Mouse (Mus musculus) embryonic facial prominence, embryonic 12.5 days (tissue): ENCODE measurements around the gene Olfr521. TPM values are rescaled to one million over a fixed set of nuclear protein-coding genes. Genes with fewer than 3 reads are reported as not detected.
"Not testable (repeated sequence)": the region's sequence is repeated elsewhere in the genome, so short reads cannot be mapped to it uniquely, and the experiment has no call there.

Source experiments
- ATAC-seq: fragments of 200-750 bp; cut with Nextera tagmentation; 2 replicates; pipeline ENCODE4 v1.8.0; 2017; ENCODE audit not compliant: insufficient number of reproducible peaks, insufficient read depth, low FRiP score, low TSS enrichment
- H3K27ac ChIP-seq: fragments of 300-500 bp; sonication (generic); 2 replicates; pipeline ENCODE4 v1.5.1; 2016; ENCODE audit warnings: mild to moderate bottlenecking
- H3K27me3 ChIP-seq: fragments of 300-500 bp; sonication (generic); 2 replicates; pipeline ENCODE4 v1.6.1; 2016; ENCODE audit warnings: mild to moderate bottlenecking, moderate library complexity
- H3K36me3 ChIP-seq: fragments of 300-500 bp; sonication (generic); 2 replicates; pipeline ENCODE4 v1.6.1; 2016; ENCODE audit warnings: mild to moderate bottlenecking
- H3K4me1 ChIP-seq: fragments of 300-500 bp; sonication (generic); 2 replicates; pipeline ENCODE4 v1.6.1; 2016
- H3K4me2 ChIP-seq: fragments of 300-500 bp; sonication (generic); replicated peaks from 2 replicates; pipeline ENCODE4 v1.6.1; 2016; ENCODE audit warnings: mild to moderate bottlenecking, moderate library complexity
- H3K4me3 ChIP-seq: fragments of 300-500 bp; sonication (generic); 2 replicates; pipeline ENCODE4 v1.5.1; 2016; ENCODE audit warnings: mild to moderate bottlenecking
- H3K9ac ChIP-seq: fragments of 300-500 bp; sonication (generic); 2 replicates; pipeline ENCODE4 v1.6.1; 2016; ENCODE audit warnings: mild to moderate bottlenecking, moderate library complexity
- H3K9me3 ChIP-seq: fragments of 300-500 bp; sonication (generic); 2 replicates; pipeline ENCODE4 v1.6.1; 2016; ENCODE audit warnings: mild to moderate bottlenecking, moderate library complexity
- WGBS: fragments of 180-500 bp; shearing (Covaris S2); methylation state at CpG from one replicate; pipeline ENCODE4 v1.1.7; 2016; 5-methylcytosine and 5-hydroxymethylcytosine counted together
- polyA plus RNA-seq: library from polyadenylated mRNA; unstranded; fragments of >200 nt; fragmentation: Nextera tagmentation; extraction: Ambion mirVana; gene quantifications from 2 replicates; pipeline ENCODE4 v1.2.1, GENCODE M21; 2016

Gene Olfr521
- not detected in 2 replicates for polyA plus RNA-seq

GRCm38 (mm10) chr7:99763207-99763606 is at the start of gene Olfr521:
TSS of gene Olfr521 (plus strand) at chr7:99763507.
- Histone ChIP-seq H3K9me3 (peaks cover 11% of the 10 kb centered on the region), H3K4me3 (no peak within 1 kb of the TSS), H3K9ac (no peak within 1 kb of the TSS), H3K27me3 (no peaks in the 10 kb centered on the region), H3K27ac (no peak within 1 kb of the TSS), H3K4me2 (no peak within 1 kb of the TSS), H3K4me1 (no peaks in the 10 kb centered on the region), H3K36me3 (no peaks in the 10 kb centered on the region)
- WGBS, result 94% methylated on average over 2 of the region's 2 CpGs
- no peak for ATAC-seq

GRCm38 (mm10) chr7:99716536-99716935 is 46.8 kb upstream of the Olfr521 start:
- Histone ChIP-seq H3K9me3 (no peaks in the 10 kb centered on the region), H3K4me3 (no peak overlapping the region), H3K4me1 (no peaks in the 10 kb centered on the region), H3K27me3 (no peaks in the 10 kb centered on the region; the same call in 1 of the 2 replicates), H3K9ac (no peak overlapping the region), H3K4me2 (no peak overlapping the region), H3K36me3 (no peaks in the 10 kb centered on the region), H3K27ac (no peak overlapping the region)
- ATAC-seq, result no peak
- WGBS, result 74% methylated on average over 2 of the region's 2 CpGs

- Histone ChIP-seq H3K4me1 (no peaks in the 10 kb centered on the region), H3K27ac (no peak within 1 kb of the TSS), H3K9me3 (peaks cover 6% of the 10 kb centered on the region; the same call in 1 of the 2 replicates), H3K4me3 (no peak within 1 kb of the TSS), H3K27me3 (no peaks in the 10 kb centered on the region), H3K9ac (no peak within 1 kb of the TSS), H3K4me2 (no peak within 1 kb of the TSS), H3K36me3 (no peaks in the 10 kb centered on the region)
- WGBS, result 79% methylated on average over 2 of the region's 2 CpGs
- no peak for ATAC-seq
Measured at GRCm38 (mm10) chr7:99729973-99730372, 33.3 kb upstream of the Olfr521 start, which contains the start of gene Olfr520. TSS of gene Olfr520 (plus strand) at chr7:99730273.

GRCm38 (mm10) chr7:99734612-99735011 is 28.7 kb upstream of the Olfr521 start:
- Histone ChIP-seq H3K27ac (no peak overlapping the region), H3K4me1 (no peaks in the 10 kb centered on the region), H3K9ac (no peak overlapping the region), H3K27me3 (no peaks in the 10 kb centered on the region), H3K9me3 (no peaks in the 10 kb centered on the region), H3K4me2 (no peak overlapping the region), H3K4me3 (no peak overlapping the region), H3K36me3 (no peaks in the 10 kb centered on the region)
- WGBS, result 93% methylated on average over 2 of the region's 2 CpGs
- no peak for ATAC-seq

DNA sequence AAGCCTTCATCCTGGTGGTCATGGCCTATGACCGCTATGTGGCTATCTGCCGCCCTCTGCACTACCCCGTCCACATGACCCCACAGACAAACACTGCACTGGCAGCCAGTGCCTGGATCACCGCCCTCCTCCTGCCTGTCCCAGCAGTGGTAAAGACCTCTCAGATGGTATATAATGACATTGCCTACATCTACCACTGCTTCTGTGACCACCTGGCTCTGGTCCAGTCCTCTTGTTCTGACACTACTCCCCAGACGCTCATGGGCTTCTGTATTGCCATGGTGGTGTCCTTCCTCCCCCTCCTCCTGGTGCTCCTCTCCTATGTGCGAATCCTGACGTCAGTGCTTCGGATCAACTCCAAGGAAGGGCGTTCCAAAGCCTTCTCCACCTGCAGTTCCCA is 27.8 kb upstream of the Olfr521 start:
- not testable (repeated sequence) for H3K4me3 ChIP-seq, H3K27me3 ChIP-seq, ATAC-seq, H3K27ac ChIP-seq, H3K4me2 ChIP-seq, H3K9ac ChIP-seq, H3K9me3 ChIP-seq, H3K36me3 ChIP-seq, H3K4me1 ChIP-seq
- WGBS, result 93% methylated on average over 9 of the region's 9 CpGs

- H3K27me3 ChIP-seq, result no peaks in the 10 kb centered on the region
- H3K9me3 ChIP-seq, result no peaks in the 10 kb centered on the region
- H3K9ac ChIP-seq, result no peak overlapping the region
- H3K4me3 ChIP-seq, result no peak overlapping the region
- no peak overlapping the region for H3K27ac ChIP-seq
- no peaks in the 10 kb centered on the region for H3K4me1 ChIP-seq
- no peak for ATAC-seq
- H3K36me3 ChIP-seq, result no peaks in the 10 kb centered on the region
- 68% methylated on average over 9 of the region's 9 CpGs for WGBS
- H3K4me2 ChIP-seq, result no peak overlapping the region
Measured at GRCm38 (mm10) chr7:99739276-99739675, 24.0 kb upstream of the Olfr521 start.

- no peaks in the 10 kb centered on the region for H3K36me3 ChIP-seq
- 84% methylated on average over 5 of the region's 5 CpGs for WGBS
- H3K9me3 ChIP-seq, result no peaks in the 10 kb centered on the region
- no peak for ATAC-seq
- no peak overlapping the region for H3K27ac ChIP-seq
- H3K27me3 ChIP-seq, result no peaks in the 10 kb centered on the region
- no peak overlapping the region for H3K4me3 ChIP-seq
- no peak overlapping the region for H3K4me2 ChIP-seq
- H3K4me1 ChIP-seq, result no peaks in the 10 kb centered on the region
- no peak overlapping the region for H3K9ac ChIP-seq
Measured at GRCm38 (mm10) chr7:99781385-99781784, 18.1 kb downstream of the Olfr521 start.

DNA sequence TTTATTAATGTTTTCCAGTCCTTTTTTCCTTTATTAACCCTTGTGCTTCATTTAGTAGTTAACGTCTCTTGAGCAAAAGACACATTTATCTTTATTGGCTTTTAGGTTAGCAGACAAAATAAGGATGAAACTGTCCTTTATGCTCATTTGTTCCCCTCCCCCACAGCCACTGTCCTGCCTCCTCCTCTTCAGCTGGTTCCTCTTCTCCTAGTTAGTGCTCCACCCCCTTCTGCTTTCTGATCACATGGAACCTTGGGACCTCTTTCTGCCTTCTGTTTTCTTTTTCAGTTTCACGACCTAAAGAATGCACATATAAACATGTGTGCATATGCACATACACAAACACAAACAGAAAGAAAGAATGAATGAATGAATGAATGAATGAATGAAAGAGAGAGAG is 18.6 kb downstream of the Olfr521 start:
- Histone ChIP-seq H3K4me2 (no peak overlapping the region), H3K27ac (no peak overlapping the region), H3K4me3 (no peak overlapping the region), H3K9ac (no peak overlapping the region), H3K4me1 (no peaks in the 10 kb centered on the region), H3K27me3 (no peaks in the 10 kb centered on the region), H3K36me3 (no peaks in the 10 kb centered on the region), H3K9me3 (no peaks in the 10 kb centered on the region)
- WGBS, result 68% methylated on average over 2 of the region's 2 CpGs
- ATAC-seq, result no peak

DNA sequence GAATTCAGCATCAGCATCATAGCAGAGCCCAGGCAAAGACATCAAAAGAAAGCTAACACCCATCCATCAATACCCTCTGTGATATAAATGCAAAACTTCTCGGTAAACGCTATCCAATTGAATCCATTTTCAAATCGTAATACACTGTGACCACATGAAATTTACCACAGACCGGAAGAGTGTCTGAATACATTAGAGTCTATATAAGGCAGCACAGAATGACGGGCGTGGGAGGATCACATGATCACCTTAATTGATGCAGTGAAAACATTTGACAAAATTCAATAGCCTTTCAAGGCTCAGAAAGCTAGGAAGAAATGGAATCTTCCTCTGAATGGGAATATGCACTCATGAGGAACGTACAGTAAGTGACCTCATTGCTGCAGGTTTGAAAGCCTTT is 20.1 kb downstream of the Olfr521 start:
- Histone ChIP-seq H3K9me3 (no peaks in the 10 kb centered on the region), H3K27me3 (no peaks in the 10 kb centered on the region), H3K36me3 (no peaks in the 10 kb centered on the region), H3K4me3 (no peak overlapping the region), H3K4me2 (no peak overlapping the region), H3K27ac (no peak overlapping the region), H3K4me1 (0 out of 2 replicates have a peak, but pooled peaks cover 4% of the 10 kb centered on the region), H3K9ac (no peak overlapping the region)
- 79% methylated on average over 7 of the region's 7 CpGs for WGBS
- ATAC-seq, result no peak

DNA sequence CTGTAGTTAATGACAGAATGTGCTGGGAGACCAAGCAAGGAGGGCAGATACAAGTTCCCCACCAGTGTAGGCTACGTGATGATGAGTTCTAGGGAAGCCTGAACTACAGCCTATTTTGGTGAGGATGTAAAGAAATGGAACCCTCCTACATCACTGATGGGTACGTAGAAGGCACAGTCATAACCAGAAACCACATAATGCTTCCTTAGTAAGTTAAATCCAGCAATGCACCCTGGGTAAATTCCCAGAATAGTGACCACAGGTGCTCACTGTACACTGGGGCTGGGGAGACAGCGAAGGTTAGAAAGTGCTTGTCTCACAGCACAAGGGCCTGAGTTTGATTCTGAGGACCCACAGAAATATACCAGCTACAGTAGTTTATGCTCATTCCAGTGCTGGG is 22.2 kb downstream of the Olfr521 start:
- H3K27ac ChIP-seq, result no peak overlapping the region
- no peaks in the 10 kb centered on the region for H3K36me3 ChIP-seq
- 85% methylated on average over 3 of the region's 3 CpGs for WGBS
- H3K4me1 ChIP-seq, result 0 out of 2 replicates have a peak, but pooled peaks cover 4% of the 10 kb centered on the region
- no peaks in the 10 kb centered on the region for H3K27me3 ChIP-seq
- ATAC-seq, result no peak
- no peak overlapping the region for H3K4me3 ChIP-seq
- H3K9me3 ChIP-seq, result no peaks in the 10 kb centered on the region
- no peak overlapping the region for H3K4me2 ChIP-seq
- no peak overlapping the region for H3K9ac ChIP-seq

GRCm38 (mm10) chr7:99786774-99787173 is 23.5 kb downstream of the Olfr521 start:
- 85% methylated on average over 3 of the region's 3 CpGs for WGBS
- Histone ChIP-seq H3K27ac (no peak overlapping the region), H3K9me3 (no peaks in the 10 kb centered on the region), H3K4me3 (no peak overlapping the region), H3K9ac (no peak overlapping the region), H3K36me3 (no peaks in the 10 kb centered on the region), H3K4me2 (no peak overlapping the region), H3K27me3 (no peaks in the 10 kb centered on the region), H3K4me1 (0 out of 2 replicates have a peak, but pooled peaks cover 4% of the 10 kb centered on the region)
- ATAC-seq, result no peak

DNA sequence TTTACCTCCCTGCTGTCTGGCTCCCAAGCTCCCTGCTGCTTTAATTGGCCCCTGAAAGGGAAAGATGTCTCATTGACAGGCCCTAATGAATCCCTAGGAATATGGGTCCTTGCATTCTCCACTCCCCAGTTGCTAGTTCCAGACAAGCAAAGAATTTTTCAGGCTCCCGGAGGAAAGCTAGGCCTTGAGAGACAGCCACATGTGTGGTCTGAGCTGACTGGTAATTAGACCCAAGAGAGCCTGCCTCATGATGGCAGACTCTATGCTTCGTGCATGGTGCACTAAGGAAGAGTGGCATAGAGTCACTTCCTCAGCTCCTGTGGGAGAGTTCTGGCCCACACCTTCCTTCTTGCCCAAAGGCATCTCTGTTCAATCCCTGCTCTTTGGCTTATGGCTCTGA is 24.6 kb downstream of the Olfr521 start:
- 42% methylated on average over 2 of the region's 2 CpGs for WGBS
- Histone ChIP-seq H3K4me1 (0 out of 2 replicates have a peak, but pooled peaks cover 4% of the 10 kb centered on the region), H3K36me3 (no peaks in the 10 kb centered on the region), H3K4me2 (no peak overlapping the region), H3K27me3 (no peaks in the 10 kb centered on the region), H3K4me3 (no peak overlapping the region), H3K9me3 (no peaks in the 10 kb centered on the region), H3K9ac (no peak overlapping the region), H3K27ac (peak overlapping the region; percentile 48; the same call in 1 of the 2 replicates)
- ATAC-seq, result no peak

DNA sequence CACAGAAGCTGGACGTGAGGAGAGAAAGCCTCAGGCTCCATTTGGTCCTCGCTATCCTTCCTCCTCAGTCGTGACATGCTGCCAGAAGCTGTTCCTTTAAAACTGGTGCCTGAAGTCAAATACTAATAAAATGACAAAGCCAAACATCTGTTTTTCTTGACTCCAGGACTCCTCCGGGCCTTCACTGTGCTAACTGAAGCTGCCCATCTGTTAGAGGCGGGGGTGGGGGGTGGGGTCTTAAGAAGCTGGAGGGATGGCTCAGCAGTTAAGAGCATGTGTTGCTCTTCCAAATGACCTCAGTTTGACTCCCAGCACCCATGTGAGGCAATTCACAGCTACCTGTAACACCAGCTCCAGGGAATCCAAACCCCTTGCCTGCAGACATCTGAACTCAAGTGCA is 25.3 kb downstream of the Olfr521 start:
- ATAC-seq, result no peak
- WGBS, result 37% methylated on average over 5 of the region's 5 CpGs
- Histone ChIP-seq H3K36me3 (no peaks in the 10 kb centered on the region), H3K4me3 (no peak overlapping the region), H3K27ac (peak overlapping the region; percentile 48; the same call in 1 of the 2 replicates), H3K9me3 (no peaks in the 10 kb centered on the region), H3K4me2 (no peak overlapping the region), H3K9ac (no peak overlapping the region), H3K27me3 (no peaks in the 10 kb centered on the region), H3K4me1 (0 out of 2 replicates have a peak, but pooled peaks cover 4% of the 10 kb centered on the region)
